Mouse (Mus musculus): ENCODE data around the gene 2210408I21Rik.
"Not testable (repeated sequence)": the region's sequence is repeated elsewhere in the genome, so short reads cannot be mapped to it uniquely, and the experiment has no call there.

Gene 2210408I21Rik

GRCm38 (mm10) chr13:77134931-77135620 lies at the start of gene 2210408I21Rik, which contains the start of gene Slf1:
TSS of gene 2210408I21Rik (plus strand) at chr13:77135540.
TSS of gene Slf1 (minus strand) at chr13:77135473.
- peak; percentile 88 for DNase-seq

- DNase-seq: not testable (repeated sequence)
Observed at GRCm38 (mm10) chr13:77092876-77093275, 42.5 kb upstream of the 2210408I21Rik start.

DNA sequence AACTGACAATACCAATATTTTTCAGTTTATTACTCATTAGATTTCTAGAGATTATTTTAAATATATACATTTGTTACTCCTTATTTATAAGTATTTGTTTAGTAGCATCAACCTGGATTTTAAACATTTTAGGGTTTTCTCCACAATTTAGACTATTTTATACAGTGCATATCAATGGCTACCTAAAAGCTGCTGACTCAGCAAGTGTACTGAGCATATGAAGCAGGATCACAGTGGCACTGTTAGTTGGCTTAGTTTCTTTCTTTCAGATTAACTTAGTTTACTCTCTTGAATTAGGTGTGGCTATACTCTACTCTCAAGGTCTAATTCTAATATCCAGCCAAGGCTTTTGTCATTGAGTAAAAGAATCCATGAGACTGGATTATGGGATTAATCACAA lies 27.6 kb upstream of the 2210408I21Rik start:
- no peak for DNase-seq

DNA sequence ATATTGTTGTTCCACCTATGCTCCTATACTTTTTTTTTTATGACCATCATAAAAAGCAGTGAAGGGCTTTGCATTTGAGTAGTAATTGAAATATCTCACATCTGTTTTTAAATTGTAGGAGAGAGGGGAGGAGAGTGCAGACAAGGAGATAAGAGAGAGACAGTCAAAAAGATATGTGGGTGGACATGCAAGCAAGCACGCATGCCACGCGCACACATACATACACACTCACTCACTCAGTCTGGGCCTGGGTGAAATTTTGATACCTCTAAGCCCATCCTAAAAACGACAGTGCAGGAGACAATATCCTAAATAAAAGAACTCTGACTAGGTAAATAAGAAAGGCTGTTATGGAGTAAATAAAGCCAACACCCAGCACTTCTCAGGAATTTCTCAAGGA lies 16.6 kb upstream of the 2210408I21Rik start:
- no peak for DNase-seq

DNA sequence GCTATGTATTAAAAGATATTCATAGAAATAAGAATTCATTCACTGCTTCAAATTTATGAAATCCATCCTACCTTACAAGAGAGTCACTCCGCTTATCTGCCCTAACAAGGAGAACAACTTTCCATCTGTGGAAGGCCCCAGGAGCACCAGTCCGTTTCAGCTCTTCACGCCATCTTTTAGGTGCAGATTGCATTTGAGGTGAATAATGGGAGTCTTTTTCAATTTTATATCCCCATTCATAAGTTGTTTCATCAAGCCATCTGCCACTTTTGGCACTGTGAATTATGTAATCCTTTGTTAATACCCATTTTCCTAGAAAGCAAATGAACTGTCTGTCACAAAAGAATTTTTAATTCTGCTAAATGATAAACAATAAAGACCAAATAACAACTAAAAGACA lies 10.2 kb upstream of the 2210408I21Rik start:
- no peak for DNase-seq

DNA sequence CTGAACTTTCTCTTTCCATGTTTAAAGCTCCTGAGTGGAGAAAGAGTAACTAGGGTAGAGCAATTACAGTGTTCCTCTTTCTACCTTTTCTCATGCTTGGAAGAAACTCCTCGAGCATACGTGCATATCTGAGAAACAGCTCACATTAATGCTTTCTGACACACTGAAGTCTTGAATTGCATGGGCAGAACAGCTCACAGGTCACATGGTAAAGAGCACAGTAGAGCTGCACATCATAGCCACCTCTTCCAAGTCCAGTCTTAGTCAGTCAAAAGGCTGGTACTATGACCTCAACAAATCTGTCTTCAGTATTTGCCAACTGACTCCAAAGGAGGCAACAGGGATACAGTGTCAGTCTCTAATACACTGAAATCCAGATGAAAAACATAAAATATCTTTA lies 7.1 kb upstream of the 2210408I21Rik start:
- no peak for DNase-seq

GRCm38 (mm10) chr13:77131132-77131531 lies 4.2 kb upstream of the 2210408I21Rik start:
- no peak for DNase-seq

- DNase-seq: no peak
Observed at GRCm38 (mm10) chr13:77135621-77135981, 261 bp downstream of the 2210408I21Rik start.

GRCm38 (mm10) chr13:77140890-77141289 lies 5.5 kb downstream of the 2210408I21Rik start:
- DNase-seq: no peak

- DNase-seq: no peak
Observed at GRCm38 (mm10) chr13:77177931-77178330, 42.6 kb downstream of the 2210408I21Rik start.

DNA sequence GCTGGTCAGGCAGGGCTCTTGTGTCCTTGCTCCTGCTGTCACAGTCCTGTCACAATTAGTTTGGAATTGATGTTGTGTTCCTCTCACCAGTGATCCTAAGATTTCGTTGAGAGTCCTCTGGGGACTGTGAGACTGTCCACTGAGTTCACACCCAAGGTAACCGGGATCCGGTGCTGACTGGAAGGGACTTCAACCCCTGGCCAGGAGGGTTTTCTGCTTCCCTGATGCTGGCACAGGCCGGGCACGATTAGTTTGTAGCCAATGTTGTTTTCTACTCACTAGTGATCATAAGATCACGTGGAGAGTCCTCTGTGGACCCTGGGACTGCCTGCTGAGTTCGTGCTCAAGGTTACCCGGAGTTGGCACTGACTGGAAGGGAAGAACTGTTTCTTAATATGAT lies 55.3 kb downstream of the 2210408I21Rik start:
- DNase-seq: peak; percentile 26

- DNase-seq: no peak
Observed at GRCm38 (mm10) chr13:77192201-77192600, 56.9 kb downstream of the 2210408I21Rik start.

DNA sequence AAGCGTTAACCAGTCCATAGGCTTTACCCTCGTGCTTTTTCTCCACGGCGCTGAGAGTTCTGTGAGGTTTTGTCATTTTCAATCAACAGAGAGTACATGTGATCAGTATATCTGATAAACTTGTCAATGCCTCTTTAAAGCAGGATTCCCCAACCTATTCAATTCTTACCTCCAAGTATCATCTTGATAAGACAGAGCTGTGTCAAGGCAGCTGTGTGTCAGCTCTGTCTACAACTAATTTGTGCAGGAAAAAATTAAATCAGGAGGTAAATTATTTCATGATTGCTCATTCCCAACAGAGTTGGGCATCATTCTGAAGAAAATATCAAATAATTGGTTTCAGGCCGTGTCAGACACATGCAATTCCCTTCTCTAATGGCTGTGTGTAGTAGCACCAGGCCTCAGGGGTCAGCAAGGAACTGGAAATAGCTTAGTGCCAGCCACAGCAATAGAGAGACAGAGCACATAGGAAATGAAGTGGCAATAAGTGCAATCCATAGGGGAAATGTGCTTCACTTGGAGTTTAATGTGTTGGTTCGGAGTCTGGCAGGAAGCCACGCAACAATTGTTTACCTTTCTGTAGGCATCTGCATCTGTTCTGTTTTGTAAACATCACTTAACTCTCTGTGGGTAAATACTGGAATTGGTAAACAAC lies 73.6 kb downstream of the 2210408I21Rik start:
- no peak for DNase-seq

DNA sequence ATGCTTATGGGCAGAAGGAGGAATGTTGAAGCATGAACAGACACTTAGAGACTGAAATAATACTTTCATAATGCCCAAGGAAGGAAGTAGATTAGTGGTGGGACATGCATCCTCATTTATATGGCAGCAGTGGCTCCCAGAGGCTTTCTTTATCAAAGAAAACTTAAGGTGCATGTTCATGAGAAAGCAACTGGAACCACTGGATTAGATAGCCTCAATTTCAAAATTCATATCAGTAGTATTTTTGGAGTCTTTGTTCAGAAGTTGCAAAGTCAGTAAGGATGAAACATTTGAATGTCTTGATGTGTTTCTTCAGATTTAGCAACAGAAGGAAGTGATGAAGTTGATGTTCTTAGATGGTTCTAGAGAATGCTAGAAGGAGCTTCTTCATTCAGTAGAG lies 77.9 kb downstream of the 2210408I21Rik start:
- no peak for DNase-seq

GRCm38 (mm10) chr13:77215460-77215859 lies 80.1 kb downstream of the 2210408I21Rik start:
- DNase-seq: no peak

DNA sequence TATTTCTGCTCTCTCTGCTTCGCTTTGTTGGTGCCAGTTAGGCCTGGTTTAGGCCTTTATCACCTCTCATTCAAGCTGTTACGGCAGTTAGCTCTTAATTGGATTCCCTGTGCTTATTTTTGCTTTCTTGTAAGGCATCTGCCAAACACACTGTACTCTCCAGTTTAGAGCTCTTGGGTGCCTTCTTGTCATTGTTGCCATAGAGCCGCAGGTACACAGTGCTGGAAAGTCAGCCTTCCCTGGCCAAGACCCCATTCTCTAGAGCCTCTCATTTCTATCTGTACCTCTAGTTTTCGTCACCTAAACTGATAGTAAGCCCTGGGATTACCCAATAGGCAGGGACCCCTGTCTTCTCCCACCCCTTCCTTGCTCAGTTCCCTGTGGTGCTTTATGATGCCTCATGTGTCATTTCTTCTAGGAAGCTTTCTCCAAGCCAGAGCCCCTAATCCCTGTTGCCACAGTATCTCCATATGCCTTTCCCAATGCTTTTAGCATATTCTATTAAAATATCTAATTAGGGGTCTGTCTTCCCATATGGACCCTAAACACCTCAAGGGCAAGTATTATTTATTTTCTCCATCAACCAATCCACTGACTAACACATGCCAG lies 82.4 kb downstream of the 2210408I21Rik start:
- no peak for DNase-seq

DNA sequence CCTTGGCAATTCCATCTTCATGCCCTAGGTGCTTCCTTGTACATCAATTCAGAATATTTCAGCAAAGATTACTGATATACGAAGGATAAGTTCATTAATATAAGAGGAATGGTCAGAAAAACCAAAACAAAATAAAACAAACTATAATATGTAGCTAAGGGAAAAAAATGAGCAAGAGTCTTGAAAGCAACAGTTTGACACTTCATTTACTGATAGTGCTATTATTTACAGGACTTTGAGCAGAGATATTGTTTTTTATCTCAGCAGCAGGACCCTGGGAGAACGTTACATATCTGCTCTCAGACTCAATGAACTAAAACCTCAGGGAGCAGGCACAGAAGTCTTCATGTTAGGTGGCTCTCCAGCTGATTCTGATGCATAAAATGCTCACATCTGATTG lies 85.7 kb downstream of the 2210408I21Rik start:
- no peak for DNase-seq

- DNase-seq: no peak
Observed at GRCm38 (mm10) chr13:77256541-77256940, 121.2 kb downstream of the 2210408I21Rik start.

DNA sequence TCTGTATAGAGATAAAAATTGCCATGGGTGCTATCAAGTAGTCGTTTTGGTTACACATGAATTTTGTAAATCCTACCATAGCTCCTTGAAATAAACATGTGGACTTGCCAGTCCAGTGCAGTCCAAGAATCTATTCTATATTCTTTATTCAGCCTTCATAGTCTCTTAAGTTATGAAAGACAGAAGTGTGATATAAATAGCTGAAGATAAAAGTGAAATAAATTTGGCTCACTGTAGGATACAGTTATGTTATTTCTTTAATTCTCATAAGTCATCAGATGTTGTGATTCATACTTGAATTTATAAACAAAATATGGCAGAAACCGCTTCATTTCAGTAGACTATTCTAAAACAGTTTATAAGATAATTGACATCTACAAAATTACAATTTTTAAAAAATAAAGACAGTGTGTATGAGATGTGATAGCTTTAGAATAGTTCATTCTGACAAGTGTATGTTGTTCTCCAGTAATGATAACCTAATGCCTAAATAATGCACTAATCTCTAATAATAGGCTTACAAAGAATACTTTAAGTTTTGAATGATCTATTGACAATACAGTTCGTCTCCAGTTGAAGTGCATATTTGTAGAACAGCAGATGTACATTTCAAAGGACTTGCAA lies 127.5 kb downstream of the 2210408I21Rik start:
- no peak for DNase-seq

- DNase-seq: no peak
Observed at GRCm38 (mm10) chr13:77263400-77264179, 128.2 kb downstream of the 2210408I21Rik start.

- DNase-seq: no peak
Observed at GRCm38 (mm10) chr13:77264481-77264880, 129.1 kb downstream of the 2210408I21Rik start.

GRCm38 (mm10) chr13:77275172-77275747 lies 139.9 kb downstream of the 2210408I21Rik start:
- DNase-seq: no peak

Data from kidney, adult 11 months (tissue).